Mouse (Mus musculus): ENCODE results near the gene Sgms2.

The Sgms2 gene

GRCm38 (mm10) chr3:131491361-131491925, at the start of gene Sgms2:
Sgms2 (minus strand) TSS chr3:131491411.
- DNase-seq (ENCODE audit: extremely low spot score, low spot score) = no peak

GRCm38 (mm10) chr3:131525229-131525628, 34.0 kb upstream of the Sgms2 start:
- no peak for DNase-seq (ENCODE audit: extremely low spot score, low spot score)

DNA sequence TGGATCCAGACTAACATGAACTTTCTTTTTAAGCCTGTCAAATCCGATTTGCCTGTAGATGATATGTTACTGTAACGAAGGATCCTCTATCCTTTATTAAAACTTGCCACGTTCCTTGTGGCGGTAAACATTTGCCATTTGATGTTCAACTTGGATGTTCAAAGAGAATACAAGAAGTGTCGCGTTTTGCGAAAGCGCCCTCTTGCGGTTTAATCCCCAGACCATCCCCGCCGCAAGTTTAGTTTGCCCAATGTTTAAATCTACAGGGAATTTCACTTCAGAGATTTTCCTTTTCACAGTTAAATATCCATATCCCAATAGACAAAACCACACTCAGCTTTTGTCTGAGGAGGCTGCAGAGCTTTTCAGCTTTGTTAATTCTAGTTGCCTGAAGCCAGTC, 33.6 kb upstream of the Sgms2 start:
- peak; percentile 18 for DNase-seq (ENCODE audit: extremely low spot score, low spot score)

DNA sequence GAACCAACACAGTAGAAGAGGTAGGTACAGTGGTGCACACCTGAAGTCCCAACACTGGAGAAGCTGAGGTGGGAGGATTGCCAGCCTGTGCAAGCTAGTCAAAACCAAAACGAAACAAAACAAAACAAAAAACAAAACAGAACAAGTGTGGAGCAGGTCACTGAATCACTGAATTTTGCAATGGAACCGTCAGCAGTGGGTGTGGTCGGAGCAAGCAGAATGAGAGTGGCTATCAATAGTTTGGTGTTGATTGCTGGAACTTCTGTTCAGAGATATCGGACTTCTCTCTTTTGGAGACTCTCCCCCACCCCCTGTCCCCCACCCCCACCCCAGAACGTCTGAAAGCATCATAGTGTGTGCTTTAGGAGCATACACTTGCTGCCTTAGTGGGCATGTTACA, 33.0 kb upstream of the Sgms2 start:
- DNase-seq (ENCODE audit: extremely low spot score, low spot score) = no peak

- DNase-seq (ENCODE audit: extremely low spot score, low spot score) = no peak
Observed at GRCm38 (mm10) chr3:131523749-131524148, 32.5 kb upstream of the Sgms2 start.

DNA sequence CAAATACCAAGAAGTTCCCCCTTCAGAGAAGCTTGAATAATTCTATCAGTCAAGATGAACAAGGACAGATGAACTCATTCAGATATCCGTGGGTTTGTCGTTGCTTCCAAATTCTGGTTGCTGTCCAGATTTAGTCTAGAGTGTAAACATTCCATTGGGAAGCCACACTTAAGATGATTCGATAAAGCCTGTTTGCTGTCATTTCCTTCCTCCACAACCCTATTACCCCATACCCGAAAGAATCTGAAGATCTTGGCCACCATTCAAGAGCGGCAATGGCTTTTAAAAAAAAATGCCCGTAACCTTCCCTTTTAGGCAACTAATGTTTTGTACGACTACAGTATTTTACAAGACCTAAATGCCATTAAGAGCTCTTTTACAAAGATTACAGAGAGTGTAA, 31.0 kb upstream of the Sgms2 start:
- DNase-seq (ENCODE audit: extremely low spot score, low spot score) = no peak

- no peak for DNase-seq (ENCODE audit: extremely low spot score, low spot score)
Observed at GRCm38 (mm10) chr3:131521206-131521605, 30.0 kb upstream of the Sgms2 start.

DNA sequence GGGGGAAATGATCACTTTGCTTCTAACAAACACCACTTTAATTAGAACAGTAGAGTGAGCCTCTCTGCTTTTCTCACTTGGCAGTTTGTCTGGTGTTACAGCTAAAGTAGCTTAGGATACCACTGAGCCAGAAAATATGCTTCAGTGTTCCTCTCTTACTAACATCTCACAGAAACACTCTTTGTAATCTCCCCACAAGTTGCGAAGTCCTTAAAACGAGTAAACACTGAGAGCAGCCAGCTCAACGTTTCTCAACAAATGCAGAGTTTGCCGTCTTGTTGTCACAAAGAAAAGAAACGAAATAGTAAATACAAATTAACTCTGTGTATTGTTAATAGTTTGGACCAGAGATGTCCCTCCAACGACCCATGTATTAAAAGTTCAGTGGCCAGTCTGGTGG, 26.5 kb upstream of the Sgms2 start:
- DNase-seq (ENCODE audit: extremely low spot score, low spot score) = no peak

- no peak for DNase-seq (ENCODE audit: extremely low spot score, low spot score)
Observed at GRCm38 (mm10) chr3:131516332-131516999, 25.3 kb upstream of the Sgms2 start.

- no peak for DNase-seq (ENCODE audit: extremely low spot score, low spot score)
Observed at GRCm38 (mm10) chr3:131511616-131512015, 20.4 kb upstream of the Sgms2 start.

GRCm38 (mm10) chr3:131508024-131508423, 16.8 kb upstream of the Sgms2 start:
- no peak for DNase-seq (ENCODE audit: extremely low spot score, low spot score)

- DNase-seq (ENCODE audit: extremely low spot score, low spot score) = no peak
Observed at GRCm38 (mm10) chr3:131504595-131505223, 13.5 kb upstream of the Sgms2 start.

DNA sequence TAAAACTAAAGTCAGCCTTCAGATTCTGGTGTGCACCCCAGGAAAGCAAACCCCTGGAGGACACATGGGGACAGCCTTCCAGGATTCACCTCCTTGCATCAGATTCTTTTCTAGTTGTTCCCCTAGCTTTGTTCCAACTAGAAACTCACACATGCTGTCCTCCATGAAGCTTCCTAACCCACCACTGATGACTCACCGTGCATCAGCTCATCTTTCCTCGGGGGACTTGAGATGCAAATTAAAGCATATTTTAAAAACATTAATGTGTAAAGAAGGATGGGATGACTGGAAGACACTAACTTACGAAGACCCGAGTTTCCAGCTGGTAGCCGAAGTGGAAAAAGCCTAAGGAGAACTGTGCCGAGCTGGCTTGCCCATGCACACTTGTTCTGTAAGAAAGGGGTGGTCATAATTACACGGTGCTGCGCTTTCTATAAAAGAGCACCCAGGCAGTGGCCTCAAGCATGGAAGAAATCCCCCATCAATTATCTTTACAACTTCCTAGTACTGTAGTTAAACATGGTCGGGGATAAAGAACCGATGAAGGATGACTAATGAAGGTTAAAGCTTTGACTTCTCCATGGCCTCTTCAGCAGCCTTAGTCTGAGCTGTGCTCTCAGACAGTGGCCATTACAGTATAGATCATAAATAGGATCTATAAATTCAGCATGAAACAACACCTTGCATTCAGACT, 10.6 kb upstream of the Sgms2 start:
- DNase-seq (ENCODE audit: extremely low spot score, low spot score) = no peak

- no peak for DNase-seq (ENCODE audit: extremely low spot score, low spot score)
Observed at GRCm38 (mm10) chr3:131499651-131500050, 8.4 kb upstream of the Sgms2 start.

DNA sequence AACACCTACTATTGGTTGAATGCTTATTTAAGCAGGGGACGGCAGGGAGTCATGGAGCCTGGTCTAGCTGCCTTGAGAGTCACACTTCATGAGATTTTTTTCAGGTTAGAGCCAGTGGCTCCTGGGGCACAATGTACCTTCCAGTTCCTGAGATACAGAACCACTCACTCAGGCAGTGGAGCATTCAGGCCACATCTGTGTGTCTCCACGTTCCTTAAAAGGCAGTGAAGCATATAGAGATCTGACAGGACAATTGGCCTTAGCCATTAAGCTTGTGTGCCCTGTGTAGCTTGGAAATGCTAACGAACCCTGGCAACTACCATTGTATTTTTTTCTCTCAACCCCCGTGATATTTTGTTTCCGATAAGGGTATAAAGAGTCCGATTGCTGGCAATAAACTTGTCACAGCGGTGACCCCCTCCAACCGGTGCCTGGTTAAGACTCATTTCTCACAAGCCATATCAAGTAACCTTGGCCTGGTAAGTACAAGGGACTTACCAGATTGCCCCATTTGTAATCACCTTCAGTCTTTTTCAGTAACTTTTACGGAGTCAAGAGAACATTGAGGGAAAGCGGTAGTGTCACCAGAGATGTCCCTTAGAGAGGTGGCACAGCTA, 5.4 kb upstream of the Sgms2 start:
- DNase-seq (ENCODE audit: extremely low spot score, low spot score) = no peak

DNA sequence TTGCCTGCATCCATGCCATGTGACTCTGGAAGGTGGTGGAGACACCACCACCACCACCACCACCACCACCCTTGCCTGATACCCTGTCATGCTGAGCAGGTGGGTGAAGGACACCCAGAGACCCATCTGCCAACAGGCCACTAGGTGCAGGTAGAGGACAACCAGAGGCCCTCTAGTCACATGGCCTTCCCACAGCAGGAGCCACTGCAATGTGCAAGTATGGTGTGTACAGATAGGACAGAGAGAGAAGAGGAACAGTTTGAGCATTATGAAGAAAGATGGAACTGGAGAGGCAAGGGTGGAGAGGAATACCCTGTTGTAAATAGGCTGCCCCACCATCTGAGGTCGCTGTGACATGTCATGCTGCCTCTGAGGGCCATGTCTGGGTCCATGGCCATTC, 3.9 kb upstream of the Sgms2 start:
- no peak for DNase-seq (ENCODE audit: extremely low spot score, low spot score)

DNA sequence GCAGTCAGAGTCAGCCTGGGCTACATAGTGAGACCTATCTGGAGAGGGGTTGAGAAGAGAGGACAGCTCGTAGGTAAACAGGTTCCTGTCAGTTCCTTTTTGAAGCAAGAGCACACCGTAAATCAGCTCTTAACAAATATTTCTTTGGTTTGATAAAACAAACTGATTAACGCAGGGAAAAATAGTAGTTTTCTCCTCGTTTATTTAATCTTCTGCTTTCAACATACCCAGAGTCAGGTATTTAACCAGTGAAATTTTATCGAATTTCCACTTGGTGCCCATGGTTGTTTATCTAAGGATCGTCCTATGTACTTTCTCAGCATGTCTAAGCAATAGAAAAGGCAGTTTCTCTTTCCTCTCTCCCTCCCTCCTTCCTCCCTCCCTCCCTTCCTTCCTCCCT, 2.0 kb upstream of the Sgms2 start:
- no peak for DNase-seq (ENCODE audit: extremely low spot score, low spot score)

DNA sequence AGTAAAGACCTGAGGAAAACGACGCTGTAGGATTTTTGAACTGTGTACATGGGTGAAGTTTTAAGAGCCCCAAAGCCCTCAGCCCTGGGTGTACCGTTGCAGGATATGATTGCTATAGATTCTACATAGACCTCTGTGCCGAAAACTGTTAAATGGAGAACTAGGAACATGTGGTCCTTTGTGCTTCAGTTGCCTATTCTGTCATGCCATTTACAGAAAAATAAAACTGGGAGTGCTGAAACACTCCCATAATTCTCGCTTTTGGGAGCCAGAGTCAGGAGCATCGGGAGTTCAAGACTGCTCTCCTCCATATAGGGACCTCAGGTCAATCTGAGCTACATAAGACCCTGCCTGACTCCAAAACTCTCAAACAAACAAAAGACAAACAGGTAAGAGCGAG, 769 bp upstream of the Sgms2 start:
- DNase-seq (ENCODE audit: extremely low spot score, low spot score) = no peak

GRCm38 (mm10) chr3:131490143-131490908, 885 bp downstream of the Sgms2 start:
- DNase-seq (ENCODE audit: extremely low spot score, low spot score) = peak; percentile 83

GRCm38 (mm10) chr3:131489657-131490142, 1.5 kb downstream of the Sgms2 start:
- no peak for DNase-seq (ENCODE audit: extremely low spot score, low spot score)

- DNase-seq (ENCODE audit: extremely low spot score, low spot score) = no peak
Observed at GRCm38 (mm10) chr3:131488969-131489368, 2.2 kb downstream of the Sgms2 start.

Measured in neural tube, embryonic 10.5 days (tissue).